Mouse (Mus musculus): Measurements from ENCODE around the gene Adam23.
"Not testable (repeated sequence)": the region's sequence is repeated elsewhere in the genome, so short reads cannot be mapped to it uniquely, and the experiment has no call there.

Gene Adam23

GRCm38 (mm10) chr1:63579153-63579552 is 133.5 kb downstream of the Adam23 start:
- no peak for DNase-seq (ENCODE audit: low spot score)

DNA sequence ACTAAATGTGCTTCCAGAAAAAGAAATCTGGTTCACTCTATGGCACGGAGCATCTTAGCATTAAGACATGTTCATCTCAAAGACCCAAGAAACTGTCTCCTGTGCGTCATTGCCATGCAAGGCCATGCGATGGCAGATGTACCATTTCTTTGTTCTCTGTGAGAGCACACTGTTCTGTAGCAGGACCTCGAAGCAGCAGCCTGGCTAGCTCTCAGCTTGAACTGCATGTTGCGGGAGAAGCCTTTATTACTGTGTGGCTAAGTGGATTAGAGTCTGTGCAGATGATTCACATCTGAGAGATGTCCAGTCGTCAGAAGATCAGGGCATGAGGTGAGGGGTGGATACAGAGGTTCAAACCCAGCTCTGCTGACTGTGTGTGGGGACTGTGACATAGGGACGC is 141.2 kb downstream of the Adam23 start:
- DNase-seq (ENCODE audit: low spot score): no peak

GRCm38 (mm10) chr1:63603870-63604500 is 158.3 kb downstream of the Adam23 start:
- DNase-seq (ENCODE audit: low spot score): no peak

DNA sequence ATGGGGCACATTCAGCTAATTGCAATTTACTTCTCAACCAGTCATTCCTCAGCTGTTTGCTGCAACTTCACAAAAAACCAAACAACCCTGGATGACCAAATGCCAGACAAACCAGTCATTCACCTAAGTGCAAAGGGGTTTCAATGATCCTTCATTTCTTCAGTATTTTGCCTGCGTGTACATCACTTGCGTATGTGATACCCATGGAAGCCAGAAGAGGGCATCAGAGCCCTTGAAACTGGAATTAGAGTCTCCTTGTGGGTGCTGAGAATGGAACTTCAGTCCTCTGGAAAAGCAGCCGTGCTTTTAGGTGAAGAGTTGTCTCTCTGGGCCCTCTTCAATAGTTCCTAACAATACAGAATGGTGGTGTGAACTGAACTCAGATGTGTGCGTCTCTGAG is 163.9 kb downstream of the Adam23 start:
- DNase-seq (ENCODE audit: low spot score): no peak

GRCm38 (mm10) chr1:63614594-63614993 is 168.9 kb downstream of the Adam23 start:
- no peak for DNase-seq (ENCODE audit: low spot score)

DNA sequence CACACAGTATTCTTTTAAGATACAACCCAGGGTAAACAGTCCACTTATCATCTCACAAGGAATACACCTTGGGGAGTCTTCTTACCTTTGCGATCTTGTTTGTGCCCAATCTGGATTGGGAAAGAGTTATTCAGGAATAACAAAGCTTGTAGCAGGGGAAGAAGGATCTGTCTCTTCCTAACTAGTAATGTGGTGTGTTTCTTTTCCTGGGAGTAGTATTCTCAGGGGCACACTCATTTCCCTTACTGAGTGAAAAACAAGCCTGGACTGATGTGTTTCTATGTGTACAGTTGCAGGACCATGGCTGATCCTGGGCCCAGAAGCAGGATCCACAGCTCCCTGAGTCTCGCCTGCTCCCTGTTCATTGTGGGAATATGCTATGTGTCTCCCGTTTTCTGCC is 170.0 kb downstream of the Adam23 start, which contains the start of gene Gm39653:
Gm39653 (plus strand) TSS at position 301 of the 400 bp plus-strand sequence.
- DNase-seq (ENCODE audit: low spot score): no peak

- peak; percentile 3 for DNase-seq (ENCODE audit: low spot score)
Measured at GRCm38 (mm10) chr1:63628211-63628610, 182.5 kb downstream of the Adam23 start.

DNA sequence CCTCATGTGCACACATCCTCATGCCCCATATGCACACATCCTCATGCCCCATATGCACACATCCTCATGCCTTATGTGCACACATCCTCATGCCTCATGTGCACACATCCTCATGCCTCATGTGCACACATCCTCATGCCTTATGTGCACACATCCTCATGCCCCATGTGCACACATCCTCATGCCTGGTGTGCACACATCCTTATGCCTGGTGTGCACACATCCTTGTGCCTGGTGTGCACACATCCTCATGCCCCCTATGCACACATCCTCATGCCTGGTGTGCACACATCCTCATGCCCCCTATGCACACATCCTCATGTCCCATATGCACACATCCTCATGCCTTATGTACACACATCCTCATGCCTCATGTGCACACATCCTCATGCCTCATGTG is 184.7 kb downstream of the Adam23 start:
- DNase-seq (ENCODE audit: low spot score): not testable (repeated sequence)

- no peak for DNase-seq (ENCODE audit: low spot score)
Measured at GRCm38 (mm10) chr1:63639921-63640320, 194.2 kb downstream of the Adam23 start.
